Mouse (Mus musculus) mouse trophoblast stem cell (cell line): ENCODE measurements at regions not wholly inside any gene's neighbourhood (a gene's known extent, or its start where the extent isn't known, plus 50 kb on each side); places are given as distances from the start of the nearest gene placed in this dataset.

Source experiments
- in situ Hi-C, 2 experiments: fragments of 300-500 bp; cut with MseI, MboI; formaldehyde crosslinking; loops; 2 replicates in 1 of 2; 3 replicates in 1 of 2; pipeline ENCODE4 v1.15.1; 2025

GRCm38 (mm10) chr9:49954601-49955000 lies 155.9 kb upstream of the Ncam1 start:
- in situ Hi-C loops, result no loop called here

GRCm38 (mm10) chr9:49950321-49950720 lies 151.6 kb upstream of the Ncam1 start:
- in situ Hi-C loops, result no loop called here

- in situ Hi-C loops, result no loop called here
Measured at GRCm38 (mm10) chr9:49948546-49948945, 149.8 kb upstream of the Ncam1 start.

DNA sequence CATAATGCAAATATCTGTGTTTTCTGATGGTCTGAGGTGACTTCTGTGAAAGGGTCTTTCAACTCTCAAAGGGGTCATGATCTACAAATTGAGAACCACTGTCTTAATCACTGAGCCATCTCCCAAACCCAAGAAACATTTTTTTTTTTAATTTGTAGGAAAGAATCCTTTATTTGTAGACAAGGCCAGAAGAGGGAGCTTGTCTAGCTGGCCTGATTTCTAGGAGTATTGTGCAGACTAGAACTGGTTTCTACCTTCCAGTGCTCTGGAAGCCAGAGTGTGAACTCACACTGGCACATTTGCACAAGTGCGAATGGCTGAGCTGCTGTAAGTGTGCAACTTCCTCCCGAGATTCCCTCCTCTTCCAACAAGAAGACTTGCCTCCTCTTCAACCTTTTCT lies 148.1 kb upstream of the Ncam1 start:
- in situ Hi-C loops, result no loop called here

DNA sequence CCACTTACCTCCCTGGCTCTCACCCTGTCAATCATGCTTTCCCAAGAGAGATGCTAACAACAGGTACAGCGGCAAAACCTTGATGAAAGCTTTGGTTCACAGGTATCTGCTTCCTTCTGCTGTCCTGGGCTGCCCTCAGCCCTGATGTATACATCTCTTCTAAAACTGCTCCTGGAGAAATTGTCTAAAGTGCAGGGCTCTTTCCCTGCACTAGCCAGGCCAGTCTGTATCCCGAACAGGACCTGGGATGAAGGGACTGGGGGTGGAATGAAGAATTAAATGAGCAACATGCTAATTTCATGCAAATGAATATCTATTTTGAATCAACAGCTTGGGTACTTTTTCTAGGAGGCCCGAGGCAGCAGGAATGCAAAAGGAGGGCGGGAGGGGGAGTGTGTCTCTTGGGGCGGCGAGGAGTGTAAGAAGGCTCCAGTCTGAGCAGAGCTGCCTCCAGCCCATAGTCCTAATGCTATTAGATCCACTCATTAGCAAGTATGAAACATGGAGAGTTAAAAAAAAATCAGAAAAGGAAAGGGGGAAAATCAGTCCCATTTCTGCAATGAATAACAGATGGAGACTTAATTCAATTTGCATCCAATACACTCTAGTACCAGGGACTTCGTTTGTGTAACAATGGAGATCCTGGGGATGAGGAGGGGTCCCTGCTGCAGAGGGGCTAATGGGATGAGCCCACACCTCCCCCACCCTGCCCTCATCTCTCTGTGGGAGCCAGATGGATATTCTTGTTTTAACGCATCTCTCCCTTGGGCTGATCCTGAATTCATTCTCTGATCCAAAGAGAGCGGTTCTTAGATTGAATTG lies 137.0 kb upstream of the Ncam1 start:
- in situ Hi-C loops, result no loop called here

GRCm38 (mm10) chr9:49928041-49928656 lies 129.4 kb upstream of the Ncam1 start:
- in situ Hi-C loops, result no loop called here

GRCm38 (mm10) chr9:49927281-49927680 lies 128.6 kb upstream of the Ncam1 start:
- in situ Hi-C loops, result no loop called here

GRCm38 (mm10) chr9:49925796-49926195 lies 127.1 kb upstream of the Ncam1 start:
- in situ Hi-C loops, result no loop called here

- in situ Hi-C loops, result no loop called here
Measured at GRCm38 (mm10) chr9:49923981-49924501, 125.3 kb upstream of the Ncam1 start.

DNA sequence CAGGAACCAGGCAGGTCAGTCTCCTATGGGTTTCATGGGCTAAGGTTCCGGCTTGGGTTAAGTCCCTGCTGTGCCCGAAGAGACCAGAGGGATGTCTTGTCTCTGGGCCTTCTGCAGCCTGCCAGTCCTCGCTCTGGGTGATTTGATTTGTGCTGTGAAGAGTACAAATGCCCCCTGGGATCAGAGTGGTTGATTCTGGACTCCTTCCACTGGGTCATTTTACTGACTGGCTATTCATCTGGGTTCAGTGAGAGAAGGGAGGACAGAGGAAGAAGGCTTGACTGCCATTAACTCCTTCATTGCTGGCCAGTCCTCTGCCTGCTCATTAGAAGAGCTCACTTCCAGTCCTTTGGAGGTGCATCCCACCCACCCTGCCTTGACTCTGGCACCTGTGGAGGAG lies 124.0 kb upstream of the Ncam1 start:
- in situ Hi-C loops, result no loop called here

GRCm38 (mm10) chr9:49922162-49922561 lies 123.4 kb upstream of the Ncam1 start:
- in situ Hi-C loops, result no loop called here

DNA sequence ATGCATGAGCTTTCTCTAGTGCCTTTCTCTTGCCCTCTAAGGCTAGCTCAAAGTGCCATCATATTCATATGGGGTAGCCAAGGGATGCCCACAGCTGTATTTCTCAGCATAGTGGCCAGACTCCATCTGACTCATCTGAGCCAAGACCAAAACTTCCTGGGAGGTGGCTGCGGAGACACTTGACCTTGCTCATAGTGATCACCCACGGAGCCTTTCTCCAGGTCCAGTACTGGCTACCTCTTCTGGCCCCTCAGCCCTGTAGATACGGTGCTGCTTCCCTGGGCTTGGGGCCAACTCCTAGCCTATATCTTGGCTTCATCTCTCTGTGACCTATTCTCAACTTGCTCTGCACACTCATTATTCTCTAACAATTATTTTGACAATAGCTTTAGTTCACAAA lies 122.6 kb upstream of the Ncam1 start:
- in situ Hi-C loops, result no loop called here

DNA sequence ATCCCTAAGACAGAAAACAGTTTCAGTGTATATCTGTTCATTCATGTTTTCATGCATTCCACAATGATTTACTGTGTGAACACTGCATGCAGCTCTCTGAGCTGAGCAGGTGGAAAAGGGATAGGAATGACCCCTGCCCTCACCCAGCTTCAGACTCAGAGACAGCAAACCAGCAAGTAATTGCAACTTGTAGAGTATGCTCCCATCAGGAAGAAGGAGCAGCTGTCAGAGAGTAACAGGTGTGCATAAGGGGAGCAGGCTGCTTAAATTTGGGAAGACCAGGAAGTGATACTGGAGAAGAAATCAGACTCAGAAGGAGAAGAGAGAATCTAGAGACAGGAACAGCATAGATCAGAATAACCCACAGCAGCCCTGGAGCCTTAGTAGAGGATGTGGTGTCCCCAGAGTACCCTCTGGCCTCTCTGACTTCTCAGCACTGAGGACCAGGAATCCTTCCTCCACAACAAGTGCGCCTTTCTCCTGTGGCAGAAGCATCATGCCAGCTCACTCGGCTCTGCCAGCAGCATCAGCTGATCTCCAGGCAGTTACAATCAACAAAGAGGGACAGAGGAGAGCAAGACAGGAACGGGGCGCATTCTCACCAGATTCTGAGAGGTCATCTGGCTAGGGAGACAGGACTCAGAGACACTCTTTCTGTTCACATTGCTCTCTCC lies 116.5 kb upstream of the Ncam1 start:
- in situ Hi-C loops, result no loop called here

- in situ Hi-C loops, result no loop called here
Measured at GRCm38 (mm10) chr9:49913677-49914076, 115.0 kb upstream of the Ncam1 start.

DNA sequence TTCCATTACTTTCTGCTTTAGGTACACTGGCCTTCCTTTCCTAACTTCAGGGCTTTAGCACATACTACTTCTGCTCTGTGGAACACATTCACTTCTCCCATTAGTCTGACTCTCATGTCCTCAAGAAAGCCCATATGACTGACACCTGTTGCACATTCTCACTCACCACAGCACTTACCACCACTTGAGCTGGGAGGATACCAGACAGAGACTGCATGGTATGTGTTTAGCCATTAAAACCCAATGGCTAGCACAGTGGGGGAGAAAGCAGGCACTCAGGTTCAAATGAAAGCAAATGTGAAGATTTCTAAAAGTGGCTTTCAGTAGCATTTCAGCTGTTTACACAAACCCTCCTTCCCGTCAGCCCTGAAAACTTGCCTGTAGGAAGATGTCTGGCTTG lies 113.6 kb upstream of the Ncam1 start:
- in situ Hi-C loops, result no loop called here

GRCm38 (mm10) chr9:49906306-49906705 lies 107.6 kb upstream of the Ncam1 start:
- in situ Hi-C loops, result no loop called here

- in situ Hi-C loops, result no loop called here
Measured at GRCm38 (mm10) chr9:49905703-49906102, 107.0 kb upstream of the Ncam1 start.

GRCm38 (mm10) chr9:49898947-49899346 lies 100.2 kb upstream of the Ncam1 start:
- in situ Hi-C loops, result no loop called here

DNA sequence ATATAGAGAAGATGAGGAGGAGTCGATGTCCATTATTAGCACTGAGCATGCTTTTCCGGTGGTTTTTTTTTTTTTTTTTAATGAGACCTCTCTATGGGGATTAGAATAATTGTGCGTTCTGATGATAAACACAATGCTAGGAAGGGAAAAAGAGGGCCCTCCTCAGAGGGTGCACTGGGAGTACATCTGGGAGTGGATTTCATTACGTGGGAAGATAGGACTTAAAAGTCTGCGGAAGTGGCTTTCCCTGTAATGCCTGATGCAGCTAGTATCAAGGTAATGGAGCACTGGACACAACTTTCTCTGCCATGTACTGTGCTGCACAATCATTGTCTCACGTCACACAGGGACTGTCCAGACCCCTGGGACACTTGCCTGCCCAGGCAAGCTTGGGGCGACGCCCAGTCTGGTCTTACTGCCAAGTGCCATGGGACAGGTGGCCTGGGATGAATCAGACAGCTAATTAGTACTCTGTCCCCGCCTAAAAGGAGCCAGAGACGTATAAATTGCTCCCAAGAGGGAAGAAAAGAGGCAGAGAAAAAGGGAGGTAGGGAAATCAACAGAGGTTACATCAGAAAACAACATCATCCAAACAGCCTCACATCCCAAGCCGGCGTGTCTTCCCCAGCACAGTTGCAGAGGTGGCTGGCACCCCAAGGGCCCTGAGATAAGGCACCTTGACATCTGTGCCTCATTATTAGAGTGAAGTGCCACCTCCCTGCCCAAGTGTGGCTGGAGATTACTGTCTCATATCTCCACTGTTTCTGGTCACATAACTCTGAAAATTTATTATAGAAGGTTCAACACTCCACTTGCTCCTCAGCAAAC lies 86.0 kb upstream of the Ncam1 start:
- in situ Hi-C loops, result no loop called here

DNA sequence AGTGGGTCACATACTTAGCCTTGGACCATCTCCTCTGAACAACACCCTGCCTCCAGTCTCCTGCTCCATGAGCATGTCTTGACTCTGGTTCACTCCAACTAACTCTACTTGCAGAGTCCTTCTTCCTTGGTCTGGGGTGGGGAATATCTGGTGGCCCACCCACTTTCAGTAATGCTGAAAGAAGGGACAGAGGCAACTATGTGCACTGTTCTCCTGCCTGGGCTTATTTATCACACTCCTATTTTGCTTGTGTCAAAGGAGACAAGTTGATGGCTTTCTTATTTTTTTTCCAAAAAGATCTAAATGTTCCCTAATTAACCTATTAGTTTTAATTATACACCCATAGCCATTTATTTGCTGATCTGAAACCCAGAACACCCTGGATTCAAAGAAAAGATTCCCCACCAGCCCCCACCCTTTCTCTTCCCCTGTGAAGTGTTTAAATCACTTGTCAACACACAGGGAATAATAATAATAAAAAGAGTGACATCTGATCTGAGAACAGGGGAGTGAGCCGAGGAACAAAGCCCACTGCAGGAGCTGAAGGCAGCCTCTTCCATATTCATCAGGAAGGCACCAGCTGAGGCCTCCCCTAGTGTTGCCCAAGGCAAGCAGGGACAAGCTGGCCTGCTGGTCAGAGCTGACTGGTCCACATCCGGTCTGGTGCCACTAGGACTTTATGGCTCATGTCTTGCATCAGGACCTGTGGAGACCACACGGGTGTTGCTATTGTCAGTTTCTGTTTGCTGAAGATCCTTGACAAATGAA lies 80.8 kb upstream of the Ncam1 start:
- in situ Hi-C loops, result no loop called here

GRCm38 (mm10) chr9:49874881-49875280 lies 76.2 kb upstream of the Ncam1 start:
- in situ Hi-C loops, result no loop called here
